Mouse (Mus musculus): ENCODE results near the gene Hoxc11.

DNA sequence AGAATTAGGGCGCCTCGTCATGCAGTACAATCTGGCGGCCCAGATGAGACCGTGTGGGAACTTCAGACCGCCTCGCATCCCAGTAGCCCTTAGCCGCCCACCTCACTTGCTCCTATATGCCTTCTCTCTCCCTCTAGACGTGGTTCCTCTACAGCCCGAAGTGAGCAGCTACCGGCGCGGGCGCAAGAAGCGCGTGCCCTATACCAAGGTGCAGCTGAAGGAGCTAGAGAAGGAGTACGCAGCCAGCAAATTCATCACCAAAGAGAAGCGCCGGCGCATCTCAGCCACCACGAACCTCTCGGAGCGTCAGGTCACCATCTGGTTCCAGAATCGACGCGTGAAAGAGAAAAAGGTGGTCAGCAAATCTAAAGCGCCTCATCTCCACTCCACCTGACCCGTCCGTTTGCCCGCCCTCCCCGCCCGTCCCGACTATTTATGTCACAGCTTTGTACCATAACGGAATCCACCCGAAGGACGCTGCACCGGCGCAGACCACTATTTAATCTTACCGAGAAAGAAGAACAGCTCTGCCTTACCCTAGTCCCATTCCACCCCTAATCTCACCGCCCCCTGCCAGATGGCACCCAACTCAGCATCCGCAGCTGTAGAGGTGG lies 27.1 kb upstream of the Hoxc11 start:
- no peak for TF ChIP-seq CTCF (IDR thresholded peaks at IDR 0.05; ENCODE audit: borderline replicate concordance, insufficient read depth, low read length)
- no peak for TF ChIP-seq POLR2A (IDR thresholded peaks at IDR 0.05; ENCODE audit: low read depth, low read length)

Data from embryonic fibroblast, embryonic 13.5 days (primary cell).